Mouse (Mus musculus) left cerebral cortex, adult 18-20 months (tissue): ENCODE measurements around the gene Pcdh19. TPM values are rescaled to one million over a fixed set of nuclear protein-coding genes. Genes with fewer than 3 reads are reported as not detected.
"Not testable (repeated sequence)": the region's sequence is repeated elsewhere in the genome, so short reads cannot be mapped to it uniquely, and the experiment has no call there.

Source experiments
- DNase-seq, 2 experiments: peaks; one replicate each; pipeline ENCODE4 v3.0.0; 2021 to 2022; ENCODE audit warnings: low spot score in 2 of 2, mixed read lengths in 1 of 2
- long read RNA-seq, 2 experiments: library from polyadenylated mRNA; stranded (forward); transcript quantifications; one replicate each; pipeline ENCODE4 v2.0.0; 2021
- total RNA-seq, 2 experiments: library from RNA; stranded (reverse); gene quantifications; 2 replicates each; pipeline ENCODE4 v1.2.3; 2021

Pcdh19 gene
- total RNA-seq: 10 to 100 TPM; 30.9 to 37.3 TPM
- long read RNA-seq, experiment 1, full-length matches to known transcripts: 6 of 15 reads
- long read RNA-seq, experiment 1, partial matches to known transcripts: 4 of 15 reads
- long read RNA-seq, experiment 1, other reads (novel, unspliced or antisense): 5 of 15 reads
- long read RNA-seq, experiment 2, full-length matches to known transcripts: 7 of 16 reads
- long read RNA-seq, experiment 2, partial matches to known transcripts: 4 of 16 reads
- long read RNA-seq, experiment 2, other reads (novel, unspliced or antisense): 5 of 16 reads

DNA sequence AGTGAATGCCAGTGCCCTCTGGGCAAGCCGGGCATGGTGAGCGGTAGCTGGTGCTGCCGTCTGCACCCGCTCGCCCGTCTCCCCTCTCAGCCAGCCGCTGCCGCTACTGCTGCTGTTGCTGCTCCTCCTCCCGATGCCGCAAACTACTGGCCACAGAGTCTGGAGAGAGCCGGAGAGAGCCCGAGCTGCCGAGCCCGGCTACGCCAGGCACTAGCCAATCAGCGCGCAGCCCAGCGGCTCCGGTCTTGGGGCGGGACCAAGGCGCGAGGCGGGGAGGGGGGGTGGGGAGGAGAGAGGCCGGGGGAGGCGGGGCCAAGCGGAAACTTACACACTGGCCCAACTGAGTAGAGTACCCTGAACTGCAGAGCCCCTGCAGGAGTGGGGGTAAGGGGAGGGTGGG lies at the start of gene Pcdh19:
TSS of gene Pcdh19 (minus strand) at position 148 of the 400 bp plus-strand sequence.
- peak; percentile 66 to 77 for DNase-seq

GRCm38 (mm10) chrX:133735871-133736270 lies 47.1 kb upstream of the Pcdh19 start:
- DNase-seq: no peak

GRCm38 (mm10) chrX:133734984-133735383 lies 46.2 kb upstream of the Pcdh19 start:
- DNase-seq: peak; percentile 2 to 7

GRCm38 (mm10) chrX:133721517-133721916 lies 32.7 kb upstream of the Pcdh19 start:
- no peak for DNase-seq

DNA sequence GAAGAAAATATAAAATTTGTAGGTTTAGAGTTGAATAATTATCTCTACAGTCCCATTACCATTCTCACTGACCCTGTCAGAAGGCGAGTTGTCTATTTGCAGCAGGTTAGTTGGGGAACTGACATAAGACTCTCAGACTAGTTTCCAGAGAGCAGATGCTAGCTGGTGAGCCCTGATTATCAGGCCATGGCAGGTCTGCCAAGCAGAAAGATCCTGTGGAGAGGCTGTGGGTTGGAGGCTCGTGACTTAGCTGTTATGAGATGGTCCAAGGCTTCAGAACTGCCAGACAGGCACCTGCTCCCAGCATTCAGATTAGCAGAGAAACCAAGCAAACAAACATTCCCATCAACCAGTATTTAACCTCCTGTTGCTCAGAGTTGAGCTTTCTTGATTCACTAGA lies 21.8 kb upstream of the Pcdh19 start:
- no peak for DNase-seq

- no peak for DNase-seq
Observed at GRCm38 (mm10) chrX:133702902-133703301, 14.1 kb upstream of the Pcdh19 start.

- DNase-seq: not testable (repeated sequence)
Observed at GRCm38 (mm10) chrX:133697871-133698270, 9.1 kb upstream of the Pcdh19 start.

DNA sequence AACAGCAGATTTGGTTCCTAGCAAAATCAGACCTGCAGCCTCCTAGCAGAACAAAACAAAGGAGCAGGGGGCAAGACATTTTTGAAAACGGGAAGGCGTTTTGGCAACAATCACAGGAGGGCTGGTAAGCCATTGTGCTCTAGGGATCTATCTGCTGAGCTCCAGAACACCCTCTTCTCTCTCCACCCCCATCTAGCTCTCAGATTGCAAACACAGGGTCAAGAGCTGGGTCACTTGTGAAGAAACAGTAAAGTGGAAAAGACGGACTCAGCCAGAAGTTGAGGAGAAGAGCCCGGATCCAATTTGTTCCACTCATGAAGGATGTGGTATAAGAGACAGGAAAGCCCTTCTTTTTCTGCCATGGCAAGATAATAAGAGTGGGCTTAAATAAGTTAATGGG lies 7.7 kb upstream of the Pcdh19 start:
- no peak for DNase-seq

- no peak for DNase-seq
Observed at GRCm38 (mm10) chrX:133693037-133693760, 4.4 kb upstream of the Pcdh19 start.

DNA sequence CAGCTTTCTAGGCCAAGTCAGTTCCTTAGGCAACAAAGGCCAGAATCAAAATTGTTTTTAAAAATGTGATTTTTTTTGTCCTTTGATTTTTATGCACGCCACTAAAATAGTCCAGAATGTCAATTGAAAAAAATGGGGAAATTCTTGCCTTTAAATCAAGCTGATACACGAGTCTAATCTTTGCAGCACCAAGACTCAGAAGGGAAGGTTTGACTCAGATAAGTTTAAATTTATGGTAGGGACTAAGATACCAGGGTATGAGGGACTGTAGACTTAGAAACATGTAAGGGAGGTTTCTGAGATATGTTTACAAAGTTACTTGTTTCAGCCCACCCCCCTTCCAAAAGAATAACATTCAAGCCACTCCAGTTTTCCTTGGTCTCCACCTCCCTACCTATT lies 3.6 kb upstream of the Pcdh19 start:
- DNase-seq: no peak

GRCm38 (mm10) chrX:133691581-133692391 lies 3.0 kb upstream of the Pcdh19 start:
- peak; percentile 26 to 45 for DNase-seq

DNA sequence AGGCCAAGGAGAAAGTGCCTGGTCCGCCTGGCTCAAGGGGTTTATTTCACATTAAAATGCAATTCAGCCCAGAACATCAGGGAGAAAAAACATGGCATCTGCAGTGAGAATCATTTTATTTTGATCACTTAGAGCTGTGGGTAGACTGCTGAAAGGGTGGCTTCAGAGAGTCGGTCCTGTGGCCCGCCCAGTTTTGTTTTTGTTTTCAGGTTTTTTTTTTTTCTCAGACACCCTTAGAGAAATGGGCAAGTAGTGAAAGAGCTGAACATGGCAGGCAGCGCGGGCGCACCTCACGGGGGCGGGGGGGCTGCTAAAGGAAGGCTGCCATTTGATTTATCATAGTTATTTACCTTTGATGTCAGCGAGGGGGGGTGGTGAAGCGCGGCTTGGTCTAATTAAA lies 2.0 kb upstream of the Pcdh19 start:
- no peak for DNase-seq

- DNase-seq: no peak
Observed at GRCm38 (mm10) chrX:133689576-133690250, 926 bp upstream of the Pcdh19 start.

- DNase-seq: no peak
Observed at GRCm38 (mm10) chrX:133688156-133688555, 631 bp downstream of the Pcdh19 start.

DNA sequence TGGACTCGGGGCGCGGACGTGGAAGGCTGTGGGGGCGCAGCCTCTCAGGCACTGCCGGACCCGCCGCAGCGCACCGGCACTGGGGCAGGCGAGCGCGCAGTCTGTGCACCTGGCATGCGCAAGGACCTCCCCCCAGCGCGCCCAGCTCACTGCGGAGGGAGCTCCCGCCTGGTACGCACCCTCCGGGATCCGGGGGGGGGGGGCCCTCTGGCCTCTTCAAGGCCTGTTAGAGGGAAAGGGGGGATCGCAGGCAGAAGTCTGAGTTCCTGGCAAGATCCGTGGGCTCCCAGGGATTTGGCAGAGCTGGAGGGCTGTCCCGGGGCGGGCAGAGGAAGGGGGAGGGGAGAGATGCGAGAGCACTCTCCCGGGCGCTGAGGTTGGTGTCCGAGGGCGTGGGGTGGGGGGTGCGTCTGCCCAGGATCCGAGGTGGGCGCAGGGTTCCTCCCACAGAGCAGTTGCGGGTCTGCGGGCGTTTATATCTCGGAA lies 1.1 kb downstream of the Pcdh19 start:
- DNase-seq: peak in 1 of 2 experiments; percentile 15

GRCm38 (mm10) chrX:133686533-133687311 lies 2.1 kb downstream of the Pcdh19 start:
- DNase-seq: no peak

DNA sequence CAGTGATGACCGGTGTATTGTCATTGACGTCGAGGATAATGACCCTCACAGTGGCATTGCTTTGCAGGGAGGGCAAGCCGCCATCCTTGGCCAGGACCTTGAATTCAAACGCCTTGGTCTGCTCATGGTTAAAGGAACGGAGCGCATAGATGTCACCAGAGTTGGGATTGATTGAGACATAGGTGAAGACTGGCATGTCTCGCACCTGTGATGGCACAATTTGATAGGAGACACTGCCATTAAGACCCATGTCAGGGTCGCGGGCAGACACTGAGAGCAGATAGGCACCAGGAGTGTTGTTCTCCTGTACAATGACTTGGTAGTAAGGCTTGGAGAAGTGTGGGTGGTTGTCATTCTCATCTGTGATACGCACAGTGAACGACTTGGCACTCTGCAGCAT lies 3.2 kb downstream of the Pcdh19 start:
- no peak for DNase-seq

- DNase-seq: no peak
Observed at GRCm38 (mm10) chrX:133683961-133684360, 4.8 kb downstream of the Pcdh19 start.

DNA sequence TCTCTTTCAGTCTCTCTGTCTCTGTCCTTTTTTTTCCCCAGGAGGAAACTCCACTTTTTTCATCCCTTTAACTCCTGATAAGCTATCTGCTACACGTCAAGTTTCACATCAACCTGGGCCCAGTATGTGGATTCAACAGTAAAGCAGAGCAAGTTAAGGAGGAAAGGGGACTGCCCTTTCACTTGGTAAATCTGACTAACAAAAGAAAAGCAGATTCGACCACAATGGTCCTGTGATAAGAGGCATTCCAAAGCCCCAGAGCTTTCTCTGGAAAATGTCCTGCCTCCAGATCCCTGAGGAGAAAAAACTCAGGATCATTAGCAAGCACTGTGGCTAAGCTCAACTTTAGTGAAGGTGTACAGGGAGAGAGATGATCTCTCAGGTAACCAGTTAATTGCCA lies 13.7 kb downstream of the Pcdh19 start:
- no peak for DNase-seq

- DNase-seq: no peak
Observed at GRCm38 (mm10) chrX:133673796-133674195, 15.0 kb downstream of the Pcdh19 start.
